Mouse (Mus musculus): ENCODE data around the gene Myadm. TPM values are rescaled to one million over a fixed set of nuclear protein-coding genes. Genes with fewer than 3 reads are reported as not detected.
"Not testable (repeated sequence)": the region's sequence is repeated elsewhere in the genome, so short reads cannot be mapped to it uniquely, and the experiment has no call there.

Myadm gene
- total RNA-seq, 2 experiments from 2014 or later: 55.9 to 68.6 TPM

DNA sequence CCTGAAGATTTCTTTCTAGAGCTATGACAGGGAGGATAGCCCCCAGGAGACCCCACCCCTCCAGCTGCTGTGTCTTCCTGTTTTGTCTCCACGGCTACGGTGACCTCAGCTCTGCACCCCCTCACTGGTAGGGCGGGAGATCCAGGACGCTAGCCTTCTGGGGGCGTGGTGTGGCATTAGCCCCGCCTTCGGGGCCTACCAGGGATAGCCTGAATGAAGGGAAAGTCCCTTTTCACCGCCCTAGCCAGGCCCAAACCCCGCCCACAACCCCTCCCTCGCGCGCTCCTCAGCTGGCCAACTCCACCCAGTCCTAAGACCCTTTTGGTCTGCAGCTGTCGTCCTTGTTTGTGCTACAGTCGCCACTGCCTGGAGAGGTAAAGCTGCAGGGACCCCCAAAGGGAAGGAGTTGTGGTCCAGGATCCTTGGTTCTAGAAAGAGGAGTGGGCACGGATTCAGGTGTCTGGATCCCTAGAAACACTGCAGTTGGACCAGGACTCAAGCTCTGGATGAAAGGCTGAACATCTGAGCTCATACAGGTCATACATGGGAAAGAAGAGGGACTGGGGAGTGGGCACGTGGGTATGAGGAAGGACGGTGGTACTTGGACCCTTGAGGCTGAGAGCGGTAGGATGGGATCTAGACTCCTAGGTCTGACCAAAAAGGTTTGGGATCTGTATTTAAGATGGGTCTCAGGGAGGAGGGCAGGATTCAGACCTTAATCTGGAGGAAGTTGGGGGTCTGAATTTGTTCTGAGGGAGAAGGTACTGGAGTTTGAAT lies 1.6 kb downstream of the Myadm start:
- DNase-seq (ENCODE audit: low spot score in 2 of 2): peak; percentile 87 to 88

GRCm38 (mm10) chr7:3291197-3291596 lies 2.3 kb downstream of the Myadm start:
- no peak for DNase-seq (ENCODE audit: low spot score in 2 of 2)

DNA sequence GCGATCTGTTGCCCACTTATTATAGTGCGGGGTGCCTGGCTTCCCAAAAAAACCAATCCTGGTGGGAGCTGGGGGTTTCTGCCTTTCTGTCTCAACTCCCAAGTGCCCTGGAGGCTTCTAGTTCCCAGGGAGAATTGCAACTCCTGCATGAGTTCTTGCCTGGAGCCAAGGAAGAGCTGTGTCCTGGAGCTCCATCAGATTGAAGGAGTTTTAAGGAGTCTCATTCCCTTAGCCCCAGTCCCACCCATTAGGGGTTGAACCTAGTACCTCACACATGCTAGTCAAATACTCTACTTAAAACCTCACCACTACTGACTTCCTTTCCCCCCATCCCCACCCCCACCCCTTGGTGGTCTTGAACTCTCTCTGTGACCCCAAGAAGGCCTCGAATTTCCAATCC lies 2.9 kb downstream of the Myadm start:
- DNase-seq (ENCODE audit: low spot score in 2 of 2): no peak

GRCm38 (mm10) chr7:3292271-3292670 lies 3.4 kb downstream of the Myadm start:
- DNase-seq (ENCODE audit: low spot score in 2 of 2): not testable (repeated sequence)

DNA sequence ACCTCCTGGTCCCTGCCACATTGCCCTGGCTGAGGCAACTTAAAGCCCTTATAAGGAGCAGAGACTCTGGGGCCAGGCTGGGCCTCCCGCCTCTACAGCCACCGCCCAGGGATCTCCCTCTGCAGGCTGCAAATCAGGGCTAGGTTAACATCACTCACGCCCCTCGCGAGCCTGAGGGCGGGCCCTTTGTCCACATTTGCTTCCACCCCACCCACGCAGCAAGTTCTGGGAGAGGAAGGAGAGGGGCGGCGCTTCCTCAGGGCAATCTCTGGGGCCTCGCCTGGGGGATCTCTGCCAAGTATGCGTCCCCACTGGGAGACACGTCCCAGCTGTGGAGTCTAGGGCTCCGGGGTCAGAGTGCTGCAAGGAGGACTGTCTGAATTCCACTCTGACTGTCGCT lies 3.9 kb downstream of the Myadm start:
- peak; percentile 80 to 83 for DNase-seq (ENCODE audit: low spot score in 2 of 2)

DNA sequence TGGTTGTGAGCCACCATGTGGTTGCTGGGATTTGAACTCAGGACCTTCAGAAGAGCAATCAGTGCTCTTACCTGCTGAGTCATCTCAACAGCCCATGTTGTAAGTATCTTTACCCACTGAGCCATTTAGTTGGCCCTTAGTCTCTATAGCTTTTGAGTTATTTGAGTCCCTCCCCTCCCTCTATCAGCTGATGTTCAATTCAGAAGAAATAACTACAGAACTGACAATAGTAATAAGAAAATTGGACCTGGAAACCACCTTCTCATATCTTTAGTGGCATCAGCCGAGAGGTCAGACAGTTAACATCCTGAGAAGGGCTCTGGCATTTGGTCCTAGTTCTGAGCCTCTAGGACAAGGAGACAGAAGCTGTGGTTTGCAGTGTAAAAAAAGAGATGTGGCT lies 5.9 kb downstream of the Myadm start:
- DNase-seq (ENCODE audit: low spot score in 2 of 2): no peak

- no peak for DNase-seq (ENCODE audit: low spot score in 2 of 2)
Observed at GRCm38 (mm10) chr7:3295321-3296110, 6.6 kb downstream of the Myadm start.

DNA sequence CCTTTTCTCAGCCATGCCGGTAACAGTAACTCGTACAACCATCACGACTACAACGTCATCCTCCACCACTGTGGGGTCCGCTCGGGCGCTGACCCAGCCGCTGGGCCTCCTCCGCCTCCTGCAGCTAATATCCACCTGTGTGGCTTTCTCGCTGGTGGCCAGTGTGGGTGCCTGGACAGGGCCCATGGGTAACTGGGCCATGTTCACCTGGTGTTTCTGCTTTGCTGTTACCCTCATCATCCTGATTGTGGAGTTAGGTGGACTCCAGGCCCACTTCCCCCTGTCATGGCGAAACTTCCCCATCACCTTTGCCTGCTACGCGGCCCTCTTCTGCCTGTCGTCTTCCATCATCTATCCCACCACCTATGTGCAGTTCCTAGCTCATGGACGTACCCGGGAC lies 7.8 kb downstream of the Myadm start:
- DNase-seq (ENCODE audit: low spot score in 2 of 2): no peak

DNA sequence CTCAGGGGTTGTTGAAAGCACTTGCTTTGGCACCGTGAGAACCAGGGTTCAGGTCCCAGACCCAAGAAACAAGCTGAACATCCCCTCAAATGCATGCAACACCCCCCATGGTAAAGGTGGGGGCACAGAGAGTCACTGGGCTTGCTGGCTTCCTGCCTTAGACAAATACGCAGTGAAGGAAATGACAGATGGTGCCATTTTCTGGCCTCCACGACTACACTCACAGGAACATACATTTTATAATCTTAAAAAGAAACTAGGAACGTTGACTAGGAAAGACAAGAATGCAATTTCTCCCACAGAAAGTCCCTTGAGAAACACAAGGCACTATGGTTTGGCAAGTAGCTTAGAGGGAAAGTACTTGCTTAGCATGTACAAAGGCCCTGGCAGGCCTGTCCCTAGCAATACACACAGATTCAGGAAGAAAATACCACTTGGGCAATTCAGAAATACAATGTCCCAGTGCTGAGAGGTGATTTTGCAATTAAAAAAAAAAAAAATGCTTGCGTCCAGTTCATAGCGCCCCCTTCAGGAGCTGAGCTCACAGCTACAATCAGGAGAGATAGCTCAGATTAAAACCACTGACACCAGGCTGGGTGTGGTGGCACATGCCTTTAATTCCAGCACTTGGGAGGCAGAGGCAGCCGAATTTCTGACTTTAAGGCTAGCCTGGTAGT lies 11.2 kb downstream of the Myadm start:
- no peak for DNase-seq (ENCODE audit: low spot score in 2 of 2)

DNA sequence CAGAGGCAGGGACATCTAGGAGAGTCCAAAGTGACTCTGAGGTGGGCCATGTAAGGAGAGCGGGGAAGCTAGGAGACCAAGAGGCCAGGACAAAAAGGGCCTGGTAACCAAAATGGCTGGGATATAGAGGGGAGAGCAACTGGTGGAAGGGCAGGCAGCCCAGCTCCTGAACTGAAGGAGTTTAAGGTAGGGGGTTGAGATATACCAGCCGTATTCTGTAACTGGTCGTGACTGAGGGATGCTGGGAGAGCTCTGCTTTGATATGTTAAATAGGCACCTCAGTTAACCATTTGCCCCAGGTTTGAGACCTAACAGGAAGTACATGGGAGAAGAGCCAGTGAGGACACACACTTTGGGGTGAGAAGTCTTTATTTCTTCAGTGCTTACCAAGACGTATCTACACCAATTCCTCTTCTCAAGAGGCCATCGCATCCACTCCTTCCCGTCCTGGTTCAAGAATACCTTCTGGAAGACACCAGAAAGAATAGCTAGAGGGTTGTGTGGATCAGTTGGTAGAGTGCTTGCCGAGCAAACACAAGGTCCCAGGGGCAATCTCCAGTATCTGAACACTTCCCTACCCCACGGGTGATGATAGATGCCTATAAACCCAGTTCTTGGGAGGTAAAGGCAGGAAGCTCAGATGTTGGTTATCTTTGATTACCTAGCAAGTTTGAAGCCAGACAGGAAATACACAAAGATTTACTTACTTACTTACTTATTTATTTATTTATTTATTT lies 12.2 kb downstream of the Myadm start:
- no peak for DNase-seq (ENCODE audit: low spot score in 2 of 2)

GRCm38 (mm10) chr7:3301628-3302555 lies 13.0 kb downstream of the Myadm start:
- DNase-seq (ENCODE audit: low spot score in 2 of 2): no peak

DNA sequence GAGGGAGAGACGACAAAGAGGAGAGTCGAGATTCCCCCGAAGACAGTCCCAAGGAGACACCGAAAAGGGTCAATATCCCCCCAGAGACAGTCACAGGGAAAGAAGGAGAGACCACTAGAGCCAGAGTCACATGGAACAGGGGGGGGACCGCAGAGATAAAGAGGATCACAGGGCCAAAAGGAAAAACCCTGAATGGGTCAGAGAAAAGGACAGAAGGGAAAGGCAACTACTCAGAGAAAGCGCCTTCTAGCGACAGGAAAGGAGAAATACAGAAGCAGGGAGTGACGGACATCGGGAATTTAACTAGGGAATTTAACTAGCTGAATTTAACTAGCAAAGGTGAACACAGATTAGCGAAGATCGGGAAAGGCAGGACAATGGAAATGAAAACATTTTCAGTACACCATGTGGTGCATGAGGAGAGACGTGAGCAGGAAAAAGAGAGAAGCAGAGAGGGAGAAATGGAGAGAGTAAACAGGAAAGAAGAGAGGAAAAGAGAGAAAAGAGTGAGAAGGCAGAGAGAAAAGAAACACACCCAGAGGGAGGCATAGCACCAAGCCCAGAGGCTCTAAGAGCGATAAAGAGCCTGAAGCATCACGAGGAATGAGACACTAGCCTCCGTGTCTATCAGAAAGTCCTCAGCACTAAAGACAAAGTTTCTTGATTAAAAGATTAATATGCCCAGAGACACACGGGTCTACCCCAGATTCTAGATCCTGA lies 13.8 kb downstream of the Myadm start:
- DNase-seq (ENCODE audit: low spot score in 2 of 2): no peak

GRCm38 (mm10) chr7:3303276-3303781 lies 14.4 kb downstream of the Myadm start:
- DNase-seq (ENCODE audit: low spot score in 2 of 2): peak in 1 of 2 experiments; percentile 30

DNA sequence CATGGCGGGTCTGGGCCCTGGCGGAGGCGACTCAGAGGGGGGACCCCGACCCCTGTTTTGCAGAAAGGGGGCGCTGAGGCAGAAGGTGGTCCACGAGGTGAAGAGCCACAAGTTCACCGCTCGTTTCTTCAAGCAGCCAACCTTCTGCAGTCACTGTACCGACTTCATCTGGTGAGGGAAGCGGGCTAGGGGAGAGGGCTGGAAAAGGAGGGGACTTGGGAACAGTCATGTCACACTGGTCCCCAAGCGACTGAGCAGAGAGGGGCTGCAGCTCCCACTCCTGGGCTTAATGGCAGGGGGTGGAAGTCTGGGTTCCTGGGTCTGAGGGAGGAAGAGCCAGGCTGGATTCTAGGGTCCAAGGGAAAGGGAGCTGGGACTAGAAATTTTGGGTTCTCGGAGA lies 14.9 kb downstream of the Myadm start:
- no peak for DNase-seq (ENCODE audit: low spot score in 2 of 2)

DNA sequence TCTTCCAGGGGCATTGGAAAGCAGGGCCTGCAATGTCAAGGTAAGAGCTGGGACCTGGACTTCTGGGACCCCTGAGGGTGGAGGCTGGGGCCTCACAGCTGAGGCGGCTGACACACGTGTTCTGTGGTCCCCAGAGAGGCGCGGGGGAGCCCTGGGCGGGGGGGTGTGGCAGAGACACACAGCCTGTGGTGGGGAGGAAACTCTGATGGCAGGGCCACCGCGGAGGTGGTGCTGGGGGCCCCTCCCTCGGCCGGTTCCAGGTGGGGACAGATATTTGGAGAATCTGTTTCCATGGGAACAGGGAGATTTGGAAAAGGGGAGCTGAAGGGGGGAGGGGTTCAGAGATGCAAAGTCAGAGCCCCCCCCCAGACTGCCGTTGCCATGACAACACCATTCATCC lies 15.4 kb downstream of the Myadm start:
- DNase-seq (ENCODE audit: low spot score in 2 of 2): no peak

- no peak for DNase-seq (ENCODE audit: low spot score in 2 of 2)
Observed at GRCm38 (mm10) chr7:3306400-3306799, 17.5 kb downstream of the Myadm start.

- no peak for DNase-seq (ENCODE audit: low spot score in 2 of 2)
Observed at GRCm38 (mm10) chr7:3308646-3309045, 19.8 kb downstream of the Myadm start.

GRCm38 (mm10) chr7:3310233-3310632 lies 21.4 kb downstream of the Myadm start:
- no peak for DNase-seq (ENCODE audit: low spot score in 2 of 2)

DNA sequence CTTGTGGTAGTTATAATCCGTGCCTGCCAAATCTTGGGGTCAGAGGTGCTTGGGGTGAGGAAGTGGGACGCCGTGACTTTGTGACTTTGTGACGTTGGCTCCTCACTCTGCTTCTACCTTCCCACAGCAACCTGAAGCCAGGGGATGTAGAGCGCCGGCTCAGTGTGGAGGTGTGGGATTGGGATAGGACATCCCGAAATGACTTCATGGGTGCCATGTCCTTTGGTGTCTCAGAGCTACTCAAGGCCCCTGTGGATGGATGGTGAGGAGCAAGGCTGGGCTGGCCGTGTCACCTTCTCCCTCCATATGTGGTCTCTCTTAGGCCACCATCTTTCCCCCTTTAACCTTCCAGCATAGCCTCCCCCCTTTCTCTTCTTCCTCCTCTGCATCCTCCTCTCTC lies 24.7 kb downstream of the Myadm start:
- no peak for DNase-seq (ENCODE audit: low spot score in 2 of 2)

All from adrenal gland, adult 18-20 months (tissue).